Mouse (Mus musculus) CH12.LX (cell line): Measurements from ENCODE around the gene Wdr62.

Experiments
- BHLHE40 ChIP-seq: IDR thresholded peaks from 2 replicates; pipeline ENCODE4 v1.6.1; 2011; ENCODE audit warnings: mild to moderate bottlenecking, low read depth, low read length, improper control_type of control experiment
- CTCF ChIP-seq, 2 experiments: IDR thresholded peaks in 1 of 2; conservative IDR thresholded peaks in 1 of 2; 2 replicates each; pipeline ENCODE4 v1.5.1; 2011 to 2012; ENCODE audit warnings: low read depth in 2 of 2, low read length in 2 of 2, improper control_type of control experiment in 1 of 2, inconsistent platforms in 1 of 2, mild to moderate bottlenecking in 1 of 2, moderate library complexity in 1 of 2
- EP300 ChIP-seq: IDR thresholded peaks from 2 replicates; pipeline ENCODE4 v1.6.1; 2011; ENCODE audit warnings: low read length, improper control_type of control experiment
- MAFK ChIP-seq: IDR thresholded peaks from 2 replicates; pipeline ENCODE4 v1.6.1; 2011; ENCODE audit warnings: low read length, improper control_type of control experiment; ENCODE audit not compliant: insufficient replicate concordance
- MAX ChIP-seq: IDR thresholded peaks from 2 replicates; pipeline ENCODE4 v1.6.1; 2011; ENCODE audit warnings: low read length, improper control_type of control experiment
- POLR2A ChIP-seq: IDR thresholded peaks from 2 replicates; pipeline ENCODE4 v1.6.1; 2011; ENCODE audit warnings: low read depth, mild to moderate bottlenecking, improper control_type of control experiment, low read length
- RAD21 ChIP-seq: IDR thresholded peaks from 2 replicates; pipeline ENCODE4 v1.6.1; 2011; ENCODE audit warnings: low read depth, mild to moderate bottlenecking, low read length, improper control_type of control experiment, moderate library complexity
- TCF12 ChIP-seq: IDR thresholded peaks from 2 replicates; pipeline ENCODE4 v1.6.1; 2014; ENCODE audit warnings: low read depth, mild to moderate bottlenecking, inconsistent platforms, low read length, improper control_type of control experiment
- ZKSCAN1 ChIP-seq: IDR thresholded peaks from 2 replicates; pipeline ENCODE4 v1.6.1; 2012; ENCODE audit warnings: low read depth, inconsistent platforms, low read length, improper control_type of control experiment, borderline replicate concordance

- TF ChIP-seq ZKSCAN1: no peak
- no peak for TF ChIP-seq CTCF (conservative IDR thresholded peaks at IDR 0.05 in 1 of 2, IDR thresholded peaks at IDR 0.05 in 1 of 2; ENCODE audit: low read depth in 2 of 2, low read length in 2 of 2)
- TF ChIP-seq BHLHE40: no peak
- no peak for TF ChIP-seq MAFK
- no peak for TF ChIP-seq POLR2A
- TF ChIP-seq EP300: no peak
- no peak for TF ChIP-seq TCF12
- no peak for TF ChIP-seq RAD21
- TF ChIP-seq MAX: no peak
Observed at GRCm38 (mm10) chr7:30289071-30289713, 9.0 kb upstream of the Wdr62 start.
